Mouse (Mus musculus): ENCODE results near the gene Cacul1.

DNA sequence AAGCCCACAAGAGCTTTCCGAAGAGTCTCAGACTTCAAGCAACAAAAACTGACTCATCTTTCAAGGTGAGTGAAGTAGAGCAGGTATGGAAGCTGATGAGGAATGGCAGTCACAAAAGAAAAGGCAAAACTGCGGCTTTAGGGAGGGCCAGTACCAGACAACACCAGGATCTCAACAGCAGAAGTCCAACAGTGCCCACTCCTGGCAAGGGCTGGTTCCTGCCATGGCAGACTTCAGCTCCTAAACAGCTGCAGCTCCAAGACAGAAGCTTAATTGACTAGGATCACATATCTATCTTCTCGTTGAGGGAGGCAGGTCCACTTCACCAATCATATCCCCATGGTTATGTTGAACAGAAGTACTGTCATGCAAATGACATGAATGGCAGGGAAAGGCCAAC, 67.4 kb downstream of the Cacul1 start:
- TF ChIP-seq CTCF (IDR thresholded peaks at IDR 0.05; ENCODE audit: low read depth), result no peak; the same call in 1 of the 2 replicates
- no peak for TF ChIP-seq EP300 (IDR thresholded peaks at IDR 0.05; ENCODE audit: low read depth)
